Mouse (Mus musculus) cortical plate, adult 2 months (tissue): Measurements from ENCODE around the gene Dtnb.

Source experiments
- CTCF ChIP-seq: fragments of 200-500 bp; IDR thresholded peaks from 2 replicates; pipeline ENCODE4 v1.5.1; 2011; ENCODE audit warnings: mild to moderate bottlenecking, control low read depth, low read length; ENCODE audit not compliant: insufficient read depth; ENCODE audit errors: extremely low read depth
- POLR2A ChIP-seq: fragments of 200-500 bp; IDR thresholded peaks from 2 replicates; pipeline ENCODE4 v1.6.1; 2011; ENCODE audit warnings: mild to moderate bottlenecking, low read length, control low read depth; ENCODE audit not compliant: insufficient read depth; ENCODE audit errors: extremely low read depth

DNA sequence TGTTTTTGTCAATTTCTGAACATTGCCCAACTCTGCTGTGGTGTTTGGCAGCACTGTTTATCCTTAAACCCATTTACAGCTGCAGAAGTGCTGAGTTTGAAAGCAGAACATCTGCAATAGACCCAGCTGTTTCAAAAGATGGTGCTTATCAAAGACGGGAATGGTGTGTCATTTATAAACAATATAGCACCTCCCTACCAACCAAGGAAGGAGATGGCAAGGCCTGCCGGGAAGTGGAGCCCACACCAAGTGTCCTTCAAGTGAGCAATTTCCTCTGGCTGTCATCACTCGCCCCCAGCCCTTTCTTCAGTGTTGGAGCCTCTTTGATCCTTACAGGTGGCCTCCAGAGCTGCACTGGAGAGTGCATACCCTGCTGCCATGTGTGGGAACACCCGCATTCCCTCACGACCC lies 97.8 kb downstream of the Dtnb start:
- TF ChIP-seq CTCF (no peak), POLR2A (no peak)
